Mouse (Mus musculus) cerebellum, adult 2 months (tissue): ENCODE data around the gene Dnajc9. TPM values are rescaled to one million over a fixed set of nuclear protein-coding genes. Genes with fewer than 3 reads are reported as not detected.
A peak's percentile ranks its signal among the peaks of the same experiment; 100 is the strongest.

Source experiments
- DNase-seq, 2 experiments: peaks; one replicate each; pipeline ENCODE4 v3.0.0; 2021
- H3K27ac ChIP-seq: fragments of 200-500 bp; 2 replicates; pipeline ENCODE4 v1.5.1; 2012; ENCODE audit warnings: low read length, control low read depth, inconsistent platforms; ENCODE audit not compliant: insufficient read depth
- H3K27me3 ChIP-seq: fragments of 200-500 bp; 2 replicates; pipeline ENCODE4 v1.6.1; 2012; ENCODE audit warnings: inconsistent platforms, mild to moderate bottlenecking, low read length, moderate library complexity; ENCODE audit not compliant: control insufficient read depth, insufficient read depth
- H3K4me1 ChIP-seq: fragments of 200-500 bp; 2 replicates; pipeline ENCODE4 v1.6.1; 2011; ENCODE audit warnings: low read length; ENCODE audit not compliant: control insufficient read depth, insufficient read depth
- H3K4me3 ChIP-seq: fragments of 200-500 bp; replicated peaks from 2 replicates; pipeline ENCODE3; 2011; ENCODE audit warnings: mild to moderate bottlenecking, low read depth, low read length, control low read depth; ENCODE audit not compliant: insufficient read depth
- CTCF ChIP-seq: fragments of 200-500 bp; IDR thresholded peaks from 2 replicates; pipeline ENCODE4 v1.5.1; 2011; ENCODE audit warnings: low read depth, mild to moderate bottlenecking, control low read depth, low read length, moderate library complexity, borderline replicate concordance; ENCODE audit not compliant: insufficient read depth
- POLR2A ChIP-seq: fragments of 200-500 bp; IDR thresholded peaks from 2 replicates; pipeline ENCODE4 v1.6.1; 2011; ENCODE audit warnings: low read length, control low read depth, borderline replicate concordance; ENCODE audit not compliant: insufficient read depth
- WGBS: fragments of 180-500 bp; shearing (Covaris S2); methylation state at CpG from one replicate; pipeline ENCODE4 v1.1.7; 2018; 5-methylcytosine and 5-hydroxymethylcytosine counted together
- polyA plus RNA-seq: library from polyadenylated mRNA; depleted of rRNA; stranded (reverse); fragments of >200 nt; gene quantifications from 2 replicates; pipeline ENCODE4 v1.2.3, GENCODE M21; 2012

The Dnajc9 gene
- polyA plus RNA-seq, 1 experiment, result 57.7 TPM

DNA sequence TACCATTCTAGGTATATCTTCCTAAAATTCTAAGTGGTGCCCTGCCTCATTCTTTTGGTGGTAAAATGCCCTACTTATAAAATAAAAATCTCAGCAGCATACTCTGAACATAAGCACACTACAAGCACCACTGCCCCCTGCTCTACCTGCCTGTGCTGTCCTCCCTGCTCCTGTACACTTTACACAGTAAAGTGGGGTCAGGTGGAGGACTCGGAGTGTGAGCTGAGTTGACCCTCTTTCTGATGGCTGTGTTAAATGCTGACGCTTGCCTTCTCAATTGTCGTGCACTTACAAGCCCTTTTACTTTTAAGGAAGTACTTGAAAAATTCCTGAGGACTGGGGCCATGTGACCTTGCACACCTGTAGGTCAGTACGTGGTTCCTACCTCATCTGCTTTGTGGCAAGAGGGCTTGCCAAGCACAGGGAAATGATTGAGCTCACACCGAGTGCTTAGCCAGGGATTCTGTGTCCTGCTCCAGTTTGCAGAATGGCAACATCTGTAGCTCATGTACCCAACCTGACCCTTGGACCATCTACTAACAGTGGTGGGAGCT lies 9.5 kb downstream of the Dnajc9 start:
- Histone ChIP-seq H3K27ac (no peak overlapping the region), H3K4me1 (no peaks in the 10 kb centered on the region), H3K27me3 (no peaks in the 10 kb centered on the region), H3K4me3 (no peak overlapping the region)
- DNase-seq, result no peak
- no peak for TF ChIP-seq CTCF
- TF ChIP-seq POLR2A, result no peak
- WGBS, result 89% methylated on average over 5 of the region's 5 CpGs

DNA sequence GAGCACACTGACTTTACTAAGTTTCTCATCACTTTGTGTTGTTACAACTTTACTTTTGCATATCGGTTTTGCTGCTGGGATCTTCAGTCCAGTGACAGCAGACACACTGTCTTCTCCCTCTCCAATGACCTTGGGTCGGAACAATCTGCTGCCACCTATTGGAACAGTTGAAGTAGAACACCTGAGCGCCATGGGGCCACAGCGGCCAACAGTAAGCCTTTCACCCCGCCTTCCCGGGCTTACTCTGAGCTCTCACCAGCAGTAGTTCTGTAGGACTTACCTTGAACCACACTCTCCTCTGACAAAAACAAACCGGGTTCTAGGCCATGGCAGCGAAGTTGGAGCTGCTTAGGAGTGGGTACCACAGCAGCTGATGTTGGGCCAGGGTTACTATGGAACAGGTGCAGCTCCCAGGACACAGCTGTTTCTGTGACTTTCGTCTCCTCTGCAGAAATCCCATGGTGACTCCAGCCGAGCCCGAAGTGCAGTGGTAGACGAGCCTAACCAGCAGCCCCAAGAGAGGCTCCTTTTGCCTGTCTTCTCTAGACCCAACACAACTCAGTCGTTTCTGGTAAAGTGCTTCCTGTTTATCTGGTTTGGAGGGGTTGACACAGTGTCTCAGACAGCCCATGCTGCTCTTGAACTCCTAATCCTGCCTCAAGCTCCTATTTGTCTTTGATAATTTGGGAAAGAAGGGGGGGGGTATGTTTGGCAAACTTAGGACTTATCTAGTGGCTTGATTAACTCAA lies 10.2 kb downstream of the Dnajc9 start:
- no peak for TF ChIP-seq POLR2A
- TF ChIP-seq CTCF, result peak; percentile 60; the same call in 1 of the 2 replicates
- H3K27ac ChIP-seq, result no peak overlapping the region
- no peaks in the 10 kb centered on the region for H3K4me1 ChIP-seq
- no peaks in the 10 kb centered on the region for H3K27me3 ChIP-seq
- WGBS, result 31% methylated on average over 13 of the region's 13 CpGs
- peak; percentile 42 to 48 for DNase-seq
- no peak overlapping the region for H3K4me3 ChIP-seq

DNA sequence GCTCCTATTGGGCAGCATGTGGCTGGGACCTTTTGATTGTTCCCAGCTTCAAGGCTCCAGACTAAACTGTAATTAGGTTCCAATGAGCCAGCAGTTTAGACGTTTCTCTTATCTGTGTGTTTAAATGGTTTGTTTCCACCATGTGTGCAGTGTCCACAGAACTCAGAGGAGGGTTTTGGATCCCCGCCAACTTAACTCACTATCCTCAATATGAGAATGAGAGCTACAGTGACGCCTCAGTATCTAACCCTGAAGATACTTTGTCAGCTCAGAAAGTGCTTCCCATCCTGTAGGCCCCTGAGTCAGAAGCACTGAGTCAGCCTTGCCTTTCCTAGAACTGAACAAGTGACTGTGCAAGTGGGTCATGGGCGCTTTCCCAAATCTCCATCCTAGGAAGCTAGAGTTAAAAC lies 11.6 kb downstream of the Dnajc9 start:
- WGBS, result 70% methylated on average over 4 of the region's 4 CpGs
- Histone ChIP-seq H3K4me1 (no peaks in the 10 kb centered on the region; the same call in 1 of the 2 replicates), H3K27me3 (no peaks in the 10 kb centered on the region), H3K27ac (no peak overlapping the region), H3K4me3 (no peak overlapping the region)
- no peak for DNase-seq
- no peak for TF ChIP-seq CTCF
- no peak for TF ChIP-seq POLR2A

DNA sequence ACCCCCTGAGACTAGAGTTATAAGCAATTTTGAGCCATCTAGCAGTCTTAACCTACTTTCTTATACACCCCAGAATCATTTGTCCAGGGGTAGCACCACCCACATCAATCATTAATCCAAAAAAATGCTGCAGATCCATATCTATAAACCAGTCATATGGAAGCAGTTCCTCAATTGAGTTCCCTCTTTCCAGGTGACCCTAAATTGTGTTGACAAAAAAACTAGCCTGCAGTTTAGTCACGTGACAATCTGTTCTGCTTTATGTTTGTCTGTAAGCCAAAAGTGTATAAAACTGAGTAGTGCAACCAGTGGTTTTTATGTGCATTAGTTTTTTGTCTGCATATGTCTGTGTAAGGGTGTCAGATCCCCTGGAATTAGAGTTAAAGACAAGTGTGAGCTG lies 16.9 kb downstream of the Dnajc9 start:
- H3K27ac ChIP-seq, result no peak overlapping the region
- H3K4me1 ChIP-seq, result no peaks in the 10 kb centered on the region; the same call in 1 of the 2 replicates
- DNase-seq, result no peak
- no peak overlapping the region for H3K4me3 ChIP-seq
- H3K27me3 ChIP-seq, result no peaks in the 10 kb centered on the region
- WGBS, result 90% methylated on average over 1 of the region's 1 CpGs
- TF ChIP-seq CTCF (no peak), POLR2A (no peak)

DNA sequence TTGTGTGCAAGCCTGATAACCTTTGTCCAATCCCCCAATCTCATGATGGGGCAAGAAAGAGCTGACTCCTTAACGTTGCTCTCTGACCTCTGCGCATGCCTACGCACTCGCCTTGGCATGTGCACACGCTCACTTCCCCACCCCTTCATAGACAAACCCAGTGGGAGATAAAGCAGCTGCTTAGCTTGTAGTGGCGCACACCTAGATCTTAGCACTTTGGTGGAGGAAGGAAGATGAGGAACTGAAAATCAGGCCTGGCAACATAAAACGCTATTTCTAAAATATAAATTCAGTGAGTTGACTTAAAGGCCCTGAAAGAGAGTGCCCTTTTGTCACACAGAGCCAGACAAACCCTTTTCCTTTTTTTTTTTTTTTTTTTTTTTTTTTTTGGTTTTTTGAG lies 17.9 kb downstream of the Dnajc9 start:
- DNase-seq, result no peak
- Histone ChIP-seq H3K4me1 (no peaks in the 10 kb centered on the region; the same call in 1 of the 2 replicates), H3K27ac (no peak overlapping the region), H3K4me3 (no peak overlapping the region), H3K27me3 (no peaks in the 10 kb centered on the region)
- 84% methylated on average over 7 of the region's 7 CpGs for WGBS
- TF ChIP-seq POLR2A, result no peak
- TF ChIP-seq CTCF, result no peak

DNA sequence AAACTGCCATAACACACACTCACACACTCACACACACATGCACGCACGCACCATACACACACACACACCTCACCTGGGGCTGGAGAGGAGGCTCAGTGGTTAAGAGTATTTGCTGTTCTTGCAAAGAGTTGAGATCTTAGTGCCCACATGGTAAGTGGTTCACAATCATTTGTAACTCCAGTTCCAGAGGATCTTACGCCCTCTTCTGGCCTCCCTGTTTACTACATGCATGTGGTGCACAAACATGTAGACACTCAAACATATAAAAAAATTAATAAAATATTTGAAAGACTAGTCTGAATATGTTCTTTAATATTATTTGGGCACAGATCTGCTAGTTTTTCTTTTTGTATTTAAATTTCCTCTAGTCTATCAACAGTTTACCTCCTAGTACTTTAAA lies 20.4 kb downstream of the Dnajc9 start:
- 98% methylated on average over 3 of the region's 3 CpGs for WGBS
- TF ChIP-seq CTCF (no peak), POLR2A (no peak)
- no peak overlapping the region for H3K4me3 ChIP-seq

DNA sequence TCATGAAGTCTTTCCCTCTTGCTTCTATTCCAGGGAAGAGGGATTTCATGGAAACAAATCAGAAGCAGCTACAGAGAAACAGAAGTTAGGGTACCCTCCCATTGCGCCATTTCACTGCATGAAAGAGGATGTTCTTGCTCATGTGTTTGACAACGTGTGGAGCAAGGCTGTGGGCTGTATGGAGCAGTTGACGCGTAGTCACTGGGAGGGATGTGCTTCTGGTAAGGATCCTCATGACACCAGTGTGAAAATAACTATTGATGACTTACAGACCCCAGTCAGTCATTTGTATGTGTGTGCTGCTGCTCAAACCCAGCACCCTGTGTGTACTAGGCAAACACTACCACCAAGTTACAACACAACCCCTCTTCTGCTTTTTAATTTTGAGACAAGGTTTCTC lies 25.5 kb downstream of the Dnajc9 start:
- H3K27me3 ChIP-seq, result no peaks in the 10 kb centered on the region
- no peak overlapping the region for H3K27ac ChIP-seq
- TF ChIP-seq CTCF (no peak), POLR2A (no peak)
- WGBS, result 95% methylated on average over 4 of the region's 4 CpGs
- no peak overlapping the region for H3K4me3 ChIP-seq
- no peak for DNase-seq
- no peaks in the 10 kb centered on the region for H3K4me1 ChIP-seq

More for the DNA sequence above, 20.4 kb downstream of the Dnajc9 start:
- H3K27ac ChIP-seq, result no peak overlapping the region
- DNase-seq, result no peak
- H3K27me3 ChIP-seq, result no peaks in the 10 kb centered on the region
- no peaks in the 10 kb centered on the region; the same call in 1 of the 2 replicates for H3K4me1 ChIP-seq
